Mouse (Mus musculus) erythroblast, adult 5-6 weeks (primary cell): ENCODE results near the gene Cemip. TPM values are rescaled to one million over a fixed set of nuclear protein-coding genes. Genes with fewer than 3 reads are reported as not detected.
"Not testable (repeated sequence)": the region's sequence is repeated elsewhere in the genome, so short reads cannot be mapped to it uniquely, and the experiment has no call there.

Experiments
- ATAC-seq: replicated peaks from 2 replicates; pipeline ENCODE4 v1.8.0; 2016; ENCODE audit warnings: moderate number of reproducible peaks, mild to moderate bottlenecking, moderate TSS enrichment, inconsistent platforms; ENCODE audit not compliant: poor library complexity, low FRiP score, severe bottlenecking
- total RNA-seq, 2 experiments: library from RNA; stranded (forward) in 1 of 2; stranded (reverse) in 1 of 2; fragments of 150-400 nt in 1 of 2; fragments of 200-764, 138-1000 nt in 1 of 2; gene quantifications; 2 replicates each; pipeline versions ENCODE4 v1.2.3 to v1.2.4; 2015 to 2017; ENCODE audit warnings: low replicate concordance in 2 of 2

Cemip gene
- total RNA-seq (2015; ENCODE audit: low replicate concordance) (0.42 TPM in 1 of 2 replicates, not detected in the other), total RNA-seq (2017; ENCODE audit: low replicate concordance) (not detected in 2 replicates)

- ATAC-seq = no peak
Observed at GRCm38 (mm10) chr7:84086039-84086829, at the start of gene Cemip. Gene Cemip (minus strand): TSS chr7:84086502.

GRCm38 (mm10) chr7:84132704-84133103, 46.4 kb upstream of the Cemip start:
- ATAC-seq = no peak

- ATAC-seq = no peak
Observed at GRCm38 (mm10) chr7:84131736-84132135, 45.4 kb upstream of the Cemip start.

GRCm38 (mm10) chr7:84128661-84129060, 42.4 kb upstream of the Cemip start:
- no peak for ATAC-seq

GRCm38 (mm10) chr7:84125730-84126129, 39.4 kb upstream of the Cemip start:
- ATAC-seq = no peak

GRCm38 (mm10) chr7:84123651-84124050, 37.3 kb upstream of the Cemip start:
- ATAC-seq = not testable (repeated sequence)

GRCm38 (mm10) chr7:84121778-84122177, 35.5 kb upstream of the Cemip start:
- no peak for ATAC-seq

- ATAC-seq = no peak
Observed at GRCm38 (mm10) chr7:84120142-84120760, 33.9 kb upstream of the Cemip start.

- ATAC-seq = no peak
Observed at GRCm38 (mm10) chr7:84119216-84120105, 33.2 kb upstream of the Cemip start.

GRCm38 (mm10) chr7:84117543-84118122, 31.3 kb upstream of the Cemip start:
- no peak for ATAC-seq

- no peak for ATAC-seq
Observed at GRCm38 (mm10) chr7:84116621-84117542, 30.6 kb upstream of the Cemip start.

GRCm38 (mm10) chr7:84115385-84115784, 29.1 kb upstream of the Cemip start:
- no peak for ATAC-seq

- no peak for ATAC-seq
Observed at GRCm38 (mm10) chr7:84114775-84115174, 28.5 kb upstream of the Cemip start.

GRCm38 (mm10) chr7:84113035-84113390, 26.7 kb upstream of the Cemip start:
- no peak for ATAC-seq

- ATAC-seq = no peak
Observed at GRCm38 (mm10) chr7:84112351-84113034, 26.2 kb upstream of the Cemip start.

GRCm38 (mm10) chr7:84111716-84112350, 25.5 kb upstream of the Cemip start:
- no peak for ATAC-seq

GRCm38 (mm10) chr7:84106942-84107341, 20.6 kb upstream of the Cemip start:
- ATAC-seq = no peak

- no peak for ATAC-seq
Observed at GRCm38 (mm10) chr7:84102589-84102988, 16.3 kb upstream of the Cemip start.
